Mouse (Mus musculus): ENCODE measurements around the gene Nub1. TPM values are rescaled to one million over a fixed set of nuclear protein-coding genes. Genes with fewer than 3 reads are reported as not detected.
A peak's percentile ranks its signal among the peaks of the same experiment; 100 is the strongest.

The Nub1 gene
- polyA plus RNA-seq (2016; fragmentation: Nextera tagmentation; extraction: Ambion mirVana) = 26.1 and 27.0 TPM in 2 replicates

DNA sequence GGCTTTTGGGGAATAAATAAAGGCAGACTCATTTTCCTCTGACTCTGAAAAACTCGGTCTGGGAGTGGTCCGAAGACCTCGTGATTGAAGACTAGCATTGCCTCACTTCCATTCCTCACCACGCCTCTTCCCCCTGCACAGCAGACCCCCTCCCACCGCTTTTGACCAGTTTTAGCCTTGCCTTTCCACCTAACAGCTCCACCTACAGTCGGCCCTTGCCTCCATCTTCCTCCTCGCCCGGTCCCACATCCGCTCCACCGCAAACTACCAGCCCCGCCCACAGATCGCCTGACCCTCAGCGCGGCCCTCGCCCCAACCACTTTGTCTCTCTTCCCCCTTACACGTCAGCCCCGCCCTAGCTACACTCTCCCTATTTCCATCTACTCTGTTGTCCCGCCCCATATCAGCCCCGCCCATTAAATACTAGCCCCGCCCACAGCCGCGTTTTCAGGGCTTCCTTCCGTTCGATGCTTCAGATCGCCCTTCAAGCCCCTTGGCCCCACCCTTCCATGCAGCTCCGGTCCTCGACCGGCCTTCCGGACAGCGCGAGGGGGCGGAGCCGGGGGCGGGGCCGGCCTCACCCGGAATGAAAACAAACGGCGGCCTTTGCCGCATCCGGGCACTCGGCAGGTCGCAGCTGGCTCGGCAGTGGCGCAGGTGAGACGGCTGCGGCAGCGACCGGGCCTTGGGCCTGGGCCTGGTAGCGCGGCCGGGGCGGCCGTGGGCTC lies at the start of gene Nub1:
Gene Nub1 (plus strand): TSS at position 167 of the 728 bp plus-strand sequence.
- under 1% methylated on average over 53 of the region's 53 CpGs for WGBS
- Histone ChIP-seq H3K4me3 (peak within 1 kb of the TSS; percentile 71), H3K9me3 (no peaks in the 10 kb centered on the region), H3K27ac (peak within 1 kb of the TSS; percentile 93), H3K4me1 (peaks cover 19% of the 10 kb centered on the region), H3K27me3 (ENCODE audit: poor library complexity, severe bottlenecking) (no peaks in the 10 kb centered on the region), H3K36me3 (replicated peaks) (peaks cover 14% of the 10 kb centered on the region)
- DNase-seq (ENCODE audit: extremely low spot score, low spot score) = peak; percentile 100

DNA sequence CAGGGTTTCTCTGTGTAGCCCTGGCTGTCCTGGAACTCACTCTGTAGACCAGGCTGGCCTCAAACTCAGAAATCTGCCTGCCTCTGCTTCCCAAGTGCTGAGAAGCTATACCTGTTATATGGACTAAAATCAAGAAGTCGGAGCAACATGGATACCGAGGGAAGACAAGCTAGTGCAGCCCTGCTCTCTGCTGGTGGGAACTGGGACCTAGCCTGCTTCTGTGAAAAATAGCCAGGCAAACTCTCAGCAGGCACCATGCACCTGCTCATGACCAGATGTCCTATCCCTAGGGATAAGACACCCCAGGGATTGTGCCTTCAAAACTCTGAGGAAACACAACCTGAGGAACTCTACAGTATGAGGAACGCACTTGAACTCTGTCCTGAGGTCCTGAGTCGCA lies 48.3 kb upstream of the Nub1 start:
- Histone ChIP-seq H3K27ac (no peak overlapping the region), H3K27me3 (ENCODE audit: poor library complexity, severe bottlenecking) (no peaks in the 10 kb centered on the region), H3K9me3 (no peaks in the 10 kb centered on the region), H3K36me3 (replicated peaks) (no peaks in the 10 kb centered on the region), H3K4me3 (no peak overlapping the region), H3K4me1 (peaks cover 15% of the 10 kb centered on the region)
- 84% methylated on average over 4 of the region's 4 CpGs for WGBS
- no peak for DNase-seq (ENCODE audit: extremely low spot score, low spot score)

DNA sequence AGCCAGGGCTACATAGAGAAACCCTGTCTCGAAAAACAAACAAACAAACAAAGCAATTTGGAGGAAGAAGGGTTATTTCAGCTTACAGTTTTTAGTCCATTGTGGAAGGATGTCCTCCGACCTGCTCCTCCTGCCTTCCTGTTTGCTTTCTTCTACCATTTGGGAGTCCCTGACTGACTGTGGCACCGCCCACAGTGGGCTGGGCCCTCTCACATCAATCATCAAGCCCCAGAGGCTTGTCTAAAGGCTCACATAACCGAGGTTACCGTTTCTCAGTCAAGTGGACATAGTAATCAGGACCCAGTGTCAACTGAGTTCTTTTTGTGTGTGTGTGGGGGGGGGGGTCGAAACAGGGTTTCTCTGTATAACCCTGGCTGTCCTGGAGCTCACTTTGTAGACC lies 47.2 kb upstream of the Nub1 start:
- no peak for DNase-seq (ENCODE audit: extremely low spot score, low spot score)
- Histone ChIP-seq H3K4me1 (peaks cover 15% of the 10 kb centered on the region), H3K27me3 (ENCODE audit: poor library complexity, severe bottlenecking) (no peaks in the 10 kb centered on the region), H3K27ac (no peak overlapping the region), H3K4me3 (no peak overlapping the region), H3K36me3 (replicated peaks) (no peaks in the 10 kb centered on the region), H3K9me3 (no peaks in the 10 kb centered on the region)
- WGBS = 75% methylated on average over 6 of the region's 6 CpGs

DNA sequence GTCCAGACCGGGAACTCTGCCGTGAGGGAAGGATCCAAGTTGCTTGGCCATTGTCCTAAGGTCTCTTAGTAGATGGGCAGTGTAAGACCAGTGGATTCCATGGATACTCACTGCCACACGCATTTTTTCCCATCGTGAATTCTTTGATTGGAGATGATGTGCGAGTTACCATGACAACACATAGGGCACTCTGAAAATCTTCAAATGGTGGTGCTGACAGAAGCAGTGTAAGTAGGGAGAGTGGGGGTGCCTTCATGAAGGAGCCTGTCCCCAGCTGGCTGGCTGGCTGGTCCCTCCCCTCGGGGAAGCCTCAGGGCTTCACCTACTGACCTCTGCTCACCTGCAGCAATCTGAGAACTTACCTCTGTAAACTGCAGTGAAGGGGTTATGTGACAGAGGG lies 46.3 kb upstream of the Nub1 start:
- Histone ChIP-seq H3K27me3 (ENCODE audit: poor library complexity, severe bottlenecking) (no peaks in the 10 kb centered on the region), H3K4me3 (no peak overlapping the region), H3K4me1 (peaks cover 15% of the 10 kb centered on the region), H3K9me3 (no peaks in the 10 kb centered on the region), H3K36me3 (replicated peaks) (no peaks in the 10 kb centered on the region), H3K27ac (no peak overlapping the region)
- 88% methylated on average over 6 of the region's 6 CpGs for WGBS
- DNase-seq (ENCODE audit: extremely low spot score, low spot score) = no peak

DNA sequence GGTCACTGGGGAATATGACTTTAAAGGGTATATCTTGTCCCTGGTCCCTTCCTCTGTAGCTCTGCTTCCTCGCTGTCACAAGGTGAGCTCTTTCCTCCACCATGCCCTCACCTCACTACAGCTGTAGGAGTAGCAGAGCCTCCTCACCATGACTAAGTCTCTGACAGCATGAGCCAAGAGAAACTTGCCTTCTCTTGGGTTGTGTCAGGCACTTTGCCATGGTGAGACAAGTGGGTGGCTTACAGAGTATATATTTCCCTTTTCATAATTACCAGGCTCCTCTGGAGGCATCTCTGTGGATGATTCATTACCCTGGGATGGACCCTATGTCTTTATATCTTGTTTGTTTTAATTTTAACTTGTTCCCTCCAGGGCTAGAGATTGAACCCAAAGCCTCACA lies 39.9 kb upstream of the Nub1 start:
- H3K4me3 ChIP-seq = no peak overlapping the region
- 84% methylated on average over 1 of the region's 1 CpGs for WGBS
- H3K9me3 ChIP-seq = no peaks in the 10 kb centered on the region
- no peak for DNase-seq (ENCODE audit: extremely low spot score, low spot score)
- no peaks in the 10 kb centered on the region for H3K4me1 ChIP-seq
- no peak overlapping the region for H3K27ac ChIP-seq
- H3K27me3 ChIP-seq (ENCODE audit: poor library complexity, severe bottlenecking) = no peaks in the 10 kb centered on the region
- no peaks in the 10 kb centered on the region for H3K36me3 ChIP-seq (replicated peaks)

DNA sequence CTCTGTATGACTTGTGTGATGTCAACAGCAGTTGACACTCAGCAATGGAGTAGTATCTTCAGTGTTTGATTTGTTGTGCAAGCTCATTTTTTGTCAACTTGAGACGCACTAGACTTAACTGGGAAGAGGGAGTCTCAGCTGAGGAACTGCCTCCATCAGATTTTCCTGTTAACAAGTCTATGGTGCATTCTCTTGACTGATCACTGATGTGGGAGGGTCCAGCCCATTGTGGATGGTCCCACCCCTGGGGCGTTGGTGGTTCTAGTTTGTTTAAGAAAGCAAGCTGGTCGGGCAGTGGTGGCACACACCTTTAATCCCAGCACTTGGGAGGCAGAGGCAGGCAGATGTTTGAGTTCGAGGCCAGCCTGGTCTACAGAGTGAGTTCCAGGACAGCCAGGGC lies 36.1 kb upstream of the Nub1 start:
- peaks cover 6% of the 10 kb centered on the region; the same call in 1 of the 2 replicates for H3K4me1 ChIP-seq
- DNase-seq (ENCODE audit: extremely low spot score, low spot score) = no peak
- H3K36me3 ChIP-seq (replicated peaks) = no peaks in the 10 kb centered on the region
- H3K9me3 ChIP-seq = no peaks in the 10 kb centered on the region
- WGBS = 69% methylated on average over 4 of the region's 4 CpGs
- H3K27me3 ChIP-seq (ENCODE audit: poor library complexity, severe bottlenecking) = peaks cover 18% of the 10 kb centered on the region
- no peak overlapping the region for H3K27ac ChIP-seq
- H3K4me3 ChIP-seq = no peak overlapping the region

DNA sequence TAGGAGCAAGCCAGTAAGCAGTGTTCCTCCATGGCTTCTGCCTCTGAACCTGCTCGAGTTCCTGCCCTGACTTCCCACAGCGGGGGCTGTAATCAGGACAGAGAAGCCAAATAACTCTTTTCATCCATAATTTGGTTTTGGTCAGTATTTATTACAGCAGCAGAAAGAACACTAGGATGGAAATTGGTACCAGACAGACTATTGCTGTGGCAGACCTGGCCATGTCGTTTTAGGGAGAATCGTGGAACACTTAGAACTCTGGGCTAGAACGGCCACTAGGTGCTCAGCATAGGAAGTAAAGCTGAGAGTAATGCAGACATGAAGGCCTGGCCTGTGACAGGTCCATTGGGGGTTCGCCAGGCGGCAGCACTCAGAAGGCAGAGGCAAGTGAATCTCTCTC lies 35.6 kb upstream of the Nub1 start:
- WGBS = 81% methylated on average over 7 of the region's 7 CpGs
- DNase-seq (ENCODE audit: extremely low spot score, low spot score) = no peak
- no peak overlapping the region for H3K27ac ChIP-seq
- no peaks in the 10 kb centered on the region for H3K9me3 ChIP-seq
- peaks cover 6% of the 10 kb centered on the region; the same call in 1 of the 2 replicates for H3K4me1 ChIP-seq
- H3K4me3 ChIP-seq = no peak overlapping the region
- peaks cover 18% of the 10 kb centered on the region for H3K27me3 ChIP-seq (ENCODE audit: poor library complexity, severe bottlenecking)
- H3K36me3 ChIP-seq (replicated peaks) = no peaks in the 10 kb centered on the region

DNA sequence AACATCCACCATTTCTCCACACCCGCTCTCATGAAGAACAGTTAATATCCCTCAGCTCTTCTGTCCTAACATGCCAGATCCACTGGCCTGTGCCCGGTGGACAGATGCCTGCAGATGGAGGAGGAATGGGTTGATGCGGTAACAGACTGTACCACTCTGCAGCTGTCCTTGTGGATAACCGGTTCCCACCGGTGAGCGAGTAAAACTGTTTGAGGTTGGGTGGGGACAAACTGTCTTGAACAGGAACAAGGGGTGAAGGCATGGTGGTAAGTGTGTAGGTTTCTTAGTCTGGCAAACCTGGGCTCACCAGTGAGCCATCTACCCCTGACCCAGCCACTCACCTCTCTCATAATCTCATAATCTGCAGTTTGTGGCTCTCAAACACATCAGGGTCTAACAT lies 34.0 kb upstream of the Nub1 start:
- DNase-seq (ENCODE audit: extremely low spot score, low spot score) = no peak
- H3K4me3 ChIP-seq = no peak overlapping the region
- 80% methylated on average over 6 of the region's 6 CpGs for whole genome bisulfite sequencing
- H3K4me1 ChIP-seq = peaks cover 6% of the 10 kb centered on the region; the same call in 1 of the 2 replicates
- H3K27me3 ChIP-seq (ENCODE audit: poor library complexity, severe bottlenecking) = peaks cover 18% of the 10 kb centered on the region
- H3K36me3 ChIP-seq (replicated peaks) = no peaks in the 10 kb centered on the region
- no peaks in the 10 kb centered on the region for H3K9me3 ChIP-seq
- no peak overlapping the region for H3K27ac ChIP-seq

DNA sequence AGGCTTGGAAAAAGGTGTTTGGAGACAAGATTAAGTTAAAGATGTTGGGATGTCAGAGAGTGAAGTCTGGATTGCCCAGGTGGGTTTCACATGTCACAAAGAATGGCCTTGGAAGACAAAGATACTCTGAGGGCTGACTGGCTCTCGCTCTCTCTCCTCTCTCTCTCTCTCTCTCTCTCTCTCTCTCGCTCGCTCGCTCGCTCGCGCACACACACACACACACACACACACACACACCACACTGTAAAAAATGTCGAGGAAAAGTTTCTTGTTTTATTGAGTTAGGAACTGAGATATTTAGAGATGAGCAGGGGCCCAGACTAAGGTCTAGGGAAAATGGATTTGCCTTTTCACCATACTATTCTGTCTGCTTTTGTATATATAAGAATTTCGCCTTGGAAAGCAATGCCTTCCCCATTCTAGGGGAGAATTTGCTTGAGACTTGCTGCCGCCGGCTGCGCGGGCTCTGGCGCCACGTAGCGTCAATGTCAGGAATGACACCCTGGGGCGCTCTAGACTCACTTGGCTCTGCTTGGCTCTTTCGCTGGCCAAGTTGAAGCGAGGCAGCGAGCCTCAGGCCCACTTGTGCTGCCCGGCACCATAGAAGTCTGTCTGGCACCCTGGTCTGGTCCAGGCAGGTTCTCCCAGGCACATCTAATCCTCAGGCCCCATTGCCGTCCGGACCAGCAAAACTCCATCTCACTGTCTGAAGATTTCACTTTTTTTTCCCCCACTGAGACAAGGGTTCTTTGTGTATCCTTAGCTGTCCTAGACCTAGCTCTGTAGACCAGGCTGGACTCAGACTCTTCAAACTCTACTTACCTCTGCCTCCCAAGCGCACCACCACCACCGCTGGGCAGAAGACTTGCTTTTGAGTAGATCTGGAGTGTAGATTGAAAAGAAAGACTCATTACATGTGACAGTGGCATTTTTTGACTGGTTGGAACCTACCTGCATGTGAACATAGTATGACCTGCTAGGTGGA lies 33.3 kb upstream of the Nub1 start:
- peaks cover 6% of the 10 kb centered on the region; the same call in 1 of the 2 replicates for H3K4me1 ChIP-seq
- 0 out of 2 replicates have a peak overlapping the region, but pooled peaks have one; percentile 9 for H3K27ac ChIP-seq
- 34% methylated on average over 25 of the region's 25 CpGs for WGBS

DNA sequence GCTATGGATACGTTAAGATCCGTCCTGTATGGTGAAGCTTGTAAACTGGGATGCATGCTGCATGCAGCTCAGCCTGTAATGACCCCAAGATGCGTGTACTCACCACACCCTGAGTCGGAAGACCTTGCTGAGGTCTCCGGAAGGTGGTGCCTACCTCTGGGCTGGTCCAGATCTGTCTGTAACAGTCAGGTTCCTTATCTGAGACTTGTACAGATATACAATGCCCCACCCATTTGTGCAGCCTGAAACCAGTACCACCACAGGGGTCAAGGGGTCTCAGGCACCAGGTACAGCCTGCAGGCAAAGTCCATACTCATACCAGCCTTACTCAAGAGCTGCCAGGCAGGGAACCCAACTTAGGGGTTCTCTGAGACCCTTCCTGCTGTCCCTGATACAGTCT lies 32.6 kb upstream of the Nub1 start:
- H3K27me3 ChIP-seq (ENCODE audit: poor library complexity, severe bottlenecking) = peaks cover 18% of the 10 kb centered on the region
- H3K4me1 ChIP-seq = peaks cover 6% of the 10 kb centered on the region; the same call in 1 of the 2 replicates
- H3K27ac ChIP-seq = no peak overlapping the region
- H3K9me3 ChIP-seq = no peaks in the 10 kb centered on the region
- no peaks in the 10 kb centered on the region for H3K36me3 ChIP-seq (replicated peaks)
- H3K4me3 ChIP-seq = no peak overlapping the region
- no peak for DNase-seq (ENCODE audit: extremely low spot score, low spot score)
- WGBS = 85% methylated on average over 5 of the region's 5 CpGs

More for the DNA sequence above, 33.3 kb upstream of the Nub1 start:
- H3K4me3 ChIP-seq = no peak overlapping the region
- no peaks in the 10 kb centered on the region for H3K9me3 ChIP-seq
- no peaks in the 10 kb centered on the region for H3K36me3 ChIP-seq (replicated peaks)
- DNase-seq (ENCODE audit: extremely low spot score, low spot score) = peak; percentile 86
- peaks cover 18% of the 10 kb centered on the region for H3K27me3 ChIP-seq (ENCODE audit: poor library complexity, severe bottlenecking)

DNA sequence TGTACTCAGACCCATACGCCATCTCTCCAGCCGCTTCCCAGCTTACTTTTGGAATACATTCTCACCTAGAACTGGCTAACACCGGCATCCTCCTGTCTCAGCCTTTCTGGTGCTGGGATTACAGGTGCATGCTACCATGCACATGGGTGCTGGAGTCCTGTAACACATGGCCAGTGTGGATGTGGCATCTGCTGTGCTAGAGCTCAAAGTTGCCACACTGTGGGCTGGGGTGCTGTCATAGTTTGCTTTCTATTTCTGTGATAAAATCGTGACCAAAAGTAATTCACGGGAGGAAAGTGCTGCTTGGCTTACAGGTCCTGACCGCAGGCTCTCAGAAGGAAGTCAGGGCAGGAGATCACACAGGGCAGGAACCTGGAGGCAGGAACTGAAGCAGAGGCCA lies 30.8 kb upstream of the Nub1 start:
- WGBS = 86% methylated on average over 6 of the region's 6 CpGs
- H3K27me3 ChIP-seq (ENCODE audit: poor library complexity, severe bottlenecking) = peaks cover 18% of the 10 kb centered on the region
- DNase-seq (ENCODE audit: extremely low spot score, low spot score) = no peak
- no peak overlapping the region for H3K27ac ChIP-seq
- no peaks in the 10 kb centered on the region for H3K9me3 ChIP-seq
- H3K4me1 ChIP-seq = peaks cover 6% of the 10 kb centered on the region; the same call in 1 of the 2 replicates
- no peaks in the 10 kb centered on the region for H3K36me3 ChIP-seq (replicated peaks)
- no peak overlapping the region for H3K4me3 ChIP-seq

DNA sequence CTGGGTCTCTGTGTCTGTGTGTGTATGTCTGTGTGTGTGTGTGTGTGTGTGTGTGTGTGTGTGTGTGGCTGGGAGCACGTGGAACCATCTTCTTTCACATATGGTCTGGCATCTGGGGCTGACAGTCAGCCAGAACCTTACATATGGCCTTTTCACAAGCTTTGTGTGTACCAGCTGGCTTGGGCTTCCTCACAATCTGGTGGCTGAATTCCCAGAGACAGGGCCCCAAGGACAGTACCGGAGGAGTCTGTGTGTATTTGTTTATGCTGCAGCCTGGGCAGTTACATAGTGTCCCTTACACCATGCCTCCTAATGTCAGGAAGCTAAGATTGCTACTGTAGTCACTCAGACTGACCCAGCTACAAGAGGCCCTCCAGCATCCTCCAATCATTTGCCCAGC lies 28.2 kb upstream of the Nub1 start:
- Histone ChIP-seq H3K9me3 (no peaks in the 10 kb centered on the region), H3K36me3 (replicated peaks) (no peaks in the 10 kb centered on the region), H3K4me1 (peaks cover 3% of the 10 kb centered on the region; the same call in 1 of the 2 replicates), H3K27me3 (ENCODE audit: poor library complexity, severe bottlenecking) (peaks cover 12% of the 10 kb centered on the region), H3K27ac (no peak overlapping the region), H3K4me3 (no peak overlapping the region)
- DNase-seq (ENCODE audit: extremely low spot score, low spot score) = no peak
- 75% methylated on average over 2 of the region's 2 CpGs for WGBS
